Mouse (Mus musculus) lung, adult 2 months (tissue): Measurements from ENCODE around the gene Myo9b.

Experiments
- CTCF ChIP-seq: fragments of 200-500 bp; IDR thresholded peaks from 2 replicates; pipeline ENCODE4 v1.5.1; 2011; ENCODE audit warnings: mild to moderate bottlenecking, low read length, control low read depth; ENCODE audit not compliant: insufficient read depth
- POLR2A ChIP-seq: fragments of 200-500 bp; IDR thresholded peaks from 2 replicates; pipeline ENCODE4 v1.6.1; 2011; ENCODE audit warnings: low read depth, mild to moderate bottlenecking, control low read depth, low read length, borderline replicate concordance; ENCODE audit errors: extremely low read depth

DNA sequence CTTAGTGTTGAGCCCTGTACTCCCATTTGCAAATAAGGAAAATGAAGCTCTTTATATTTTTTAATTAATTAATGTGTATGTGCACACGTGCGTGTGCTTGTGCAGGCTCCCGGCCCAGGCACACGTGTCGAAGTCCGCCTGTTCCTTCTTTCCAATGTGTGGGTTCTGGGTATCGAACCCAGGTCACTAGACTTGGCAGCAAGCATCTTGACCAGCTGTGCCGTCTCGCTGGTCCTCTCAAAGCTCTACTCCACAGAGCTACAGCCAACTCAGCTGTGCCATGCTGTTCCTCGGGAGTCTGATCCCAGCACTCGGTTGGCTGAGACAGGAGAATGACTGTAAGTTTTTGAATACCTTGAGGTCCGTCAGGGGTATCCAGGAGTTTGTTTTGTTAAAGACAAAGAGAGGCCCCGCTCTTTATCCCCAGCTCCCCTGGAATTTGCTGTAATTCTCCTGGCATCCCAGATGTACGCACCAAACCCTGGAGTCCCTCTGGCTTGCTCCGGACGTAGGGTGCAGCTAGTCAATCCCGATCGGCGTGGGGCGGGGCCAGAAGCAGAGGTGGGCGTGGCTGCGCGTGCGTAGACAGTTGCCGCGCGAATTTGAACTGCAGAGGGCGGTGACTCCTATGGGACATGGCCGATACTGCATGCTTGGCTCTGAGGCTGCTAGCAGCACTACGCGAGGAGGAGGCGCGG, 133.0 kb downstream of the Myo9b start, which contains the start of gene Ankle1:
- peak; percentile 49 for TF ChIP-seq CTCF
- peak; percentile 64; the same call in 1 of the 2 replicates for TF ChIP-seq POLR2A
